Mouse (Mus musculus) layer of hippocampus, adult 11-12 months (tissue): ENCODE measurements around the gene Kpna3.
A peak's percentile ranks its signal among the peaks of the same experiment; 100 is the strongest.

Experiments
- DNase-seq: peaks from one replicate; pipeline ENCODE4 v3.0.0; 2022; ENCODE audit warnings: low spot score

Gene Kpna3

DNA sequence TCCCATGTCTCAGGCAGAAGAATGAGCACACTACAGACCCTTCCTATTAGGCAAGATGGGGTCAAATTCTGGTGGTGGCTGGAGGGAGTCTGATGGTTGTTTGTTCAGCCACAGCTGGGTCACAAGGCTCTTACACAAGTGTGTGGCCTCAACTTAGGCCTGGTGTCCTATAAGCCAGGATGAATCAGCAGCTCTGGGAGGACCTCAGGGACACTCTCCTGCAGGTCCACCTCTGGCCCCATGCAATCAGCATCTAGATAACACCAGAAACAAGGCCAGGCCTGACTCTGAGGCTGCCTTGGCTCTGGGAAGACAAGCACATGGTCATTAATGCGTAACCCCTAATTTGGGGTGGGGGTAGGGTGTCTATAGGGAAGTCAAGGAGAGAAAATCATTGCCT, 118.9 kb downstream of the Kpna3 start:
- no peak for DNase-seq

DNA sequence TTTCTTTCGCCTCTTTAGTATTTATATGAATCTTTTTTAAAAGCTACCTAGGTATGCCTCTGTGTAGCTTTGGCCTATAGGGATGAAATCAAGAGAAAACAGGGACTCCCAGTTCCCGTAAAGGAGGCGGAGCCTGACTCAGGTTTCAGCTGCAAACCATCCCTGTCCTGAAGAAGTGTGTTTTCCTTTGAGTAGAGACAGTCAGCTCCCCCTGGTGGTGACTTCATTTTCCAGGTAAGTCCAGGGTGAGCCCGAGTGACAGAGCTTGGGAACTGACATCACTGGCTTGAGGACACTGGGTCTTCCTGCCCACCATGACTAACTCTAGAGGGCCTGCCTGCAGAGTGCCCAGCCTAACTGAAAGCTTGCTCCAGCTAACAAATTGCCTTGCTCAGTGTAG, 122.8 kb downstream of the Kpna3 start:
- DNase-seq: peak; percentile 65
